Mouse (Mus musculus): ENCODE measurements around the gene Rabgap1l. TPM values are rescaled to one million over a fixed set of nuclear protein-coding genes. Genes with fewer than 3 reads are reported as not detected.
A peak's percentile ranks its signal among the peaks of the same experiment; 100 is the strongest.
"Not testable (repeated sequence)": the region's sequence is repeated elsewhere in the genome, so short reads cannot be mapped to it uniquely, and the experiment has no call there.

Rabgap1l gene
- polyA plus RNA-seq, 1 experiment from 2014 or later: 18.7 TPM

- no peak for ATAC-seq (ENCODE audit: low FRiP score, low read depth)
- Histone ChIP-seq H3K4me2 (replicated peaks) (no peak overlapping the region), H3K27me3 (no peaks in the 10 kb centered on the region), H3K9ac (no peak overlapping the region), H3K36me3 (no peaks in the 10 kb centered on the region), H3K4me1 (no peaks in the 10 kb centered on the region), H3K27ac (no peak overlapping the region), H3K9me3 (no peaks in the 10 kb centered on the region), H3K4me3 (no peak overlapping the region)
- 83% methylated on average over 5 of the region's 5 CpGs for WGBS
Observed at GRCm38 (mm10) chr1:160441161-160441560, 351.9 kb downstream of the Rabgap1l start.

- ATAC-seq (ENCODE audit: low FRiP score, low read depth): no peak
- no peak overlapping the region for H3K4me3 ChIP-seq
- WGBS: 65% methylated on average over 4 of the region's 4 CpGs
Observed at GRCm38 (mm10) chr1:160438820-160439219, 354.2 kb downstream of the Rabgap1l start.

GRCm38 (mm10) chr1:160417196-160417854 lies 375.7 kb downstream of the Rabgap1l start:
- WGBS: 80% methylated on average over 5 of the region's 5 CpGs
- ATAC-seq (ENCODE audit: low FRiP score, low read depth): no peak
- H3K4me3 ChIP-seq: no peak overlapping the region

More at GRCm38 (mm10) chr1:160438820-160439219, 354.2 kb downstream of the Rabgap1l start:
- Histone ChIP-seq H3K9ac (no peak overlapping the region), H3K4me2 (replicated peaks) (no peak overlapping the region), H3K27ac (no peak overlapping the region), H3K4me1 (no peaks in the 10 kb centered on the region), H3K9me3 (no peaks in the 10 kb centered on the region), H3K27me3 (no peaks in the 10 kb centered on the region), H3K36me3 (no peaks in the 10 kb centered on the region)

GRCm38 (mm10) chr1:160410822-160411221 lies 382.2 kb downstream of the Rabgap1l start:
- H3K4me1 ChIP-seq: peaks cover 4% of the 10 kb centered on the region; the same call in 1 of the 2 replicates

More at GRCm38 (mm10) chr1:160417196-160417854, 375.7 kb downstream of the Rabgap1l start:
- Histone ChIP-seq H3K27me3 (no peaks in the 10 kb centered on the region), H3K27ac (no peak overlapping the region), H3K9ac (no peak overlapping the region), H3K4me1 (no peaks in the 10 kb centered on the region), H3K4me2 (replicated peaks) (no peak overlapping the region), H3K36me3 (no peaks in the 10 kb centered on the region), H3K9me3 (no peaks in the 10 kb centered on the region)

GRCm38 (mm10) chr1:160409689-160410088 lies 383.3 kb downstream of the Rabgap1l start:
- H3K27me3 ChIP-seq; H3K9ac ChIP-seq; H3K4me2 ChIP-seq (replicated peaks); H3K4me1 ChIP-seq; H3K36me3 ChIP-seq; H3K4me3 ChIP-seq; H3K27ac ChIP-seq; ATAC-seq (ENCODE audit: low FRiP score, low read depth); H3K9me3 ChIP-seq: not testable (repeated sequence)
- 92% methylated on average over 4 of the region's 4 CpGs for WGBS

More at GRCm38 (mm10) chr1:160410822-160411221, 382.2 kb downstream of the Rabgap1l start:
- no peak overlapping the region for H3K27ac ChIP-seq
- H3K27me3 ChIP-seq: no peaks in the 10 kb centered on the region
- no peak overlapping the region for H3K4me2 ChIP-seq (replicated peaks)
- H3K4me3 ChIP-seq: no peak overlapping the region
- no peak for ATAC-seq (ENCODE audit: low FRiP score, low read depth)
- no peak overlapping the region for H3K9ac ChIP-seq
- no peaks in the 10 kb centered on the region for H3K36me3 ChIP-seq
- H3K9me3 ChIP-seq: no peaks in the 10 kb centered on the region
- 49% methylated on average over 5 of the region's 5 CpGs for WGBS

GRCm38 (mm10) chr1:160409123-160409522 lies 383.9 kb downstream of the Rabgap1l start:
- Histone ChIP-seq H3K9ac (no peak overlapping the region), H3K4me1 (peaks cover 4% of the 10 kb centered on the region; the same call in 1 of the 2 replicates), H3K27ac (no peak overlapping the region), H3K9me3 (no peaks in the 10 kb centered on the region), H3K4me3 (no peak overlapping the region), H3K4me2 (replicated peaks) (no peak overlapping the region), H3K36me3 (no peaks in the 10 kb centered on the region), H3K27me3 (no peaks in the 10 kb centered on the region)
- no peak for ATAC-seq (ENCODE audit: low FRiP score, low read depth)
- 56% methylated on average over 1 of the region's 1 CpGs for WGBS

GRCm38 (mm10) chr1:160408302-160408897 lies 384.6 kb downstream of the Rabgap1l start:
- 18% methylated on average over 4 of the region's 4 CpGs for WGBS
- peak; percentile 32; the same call in 1 of the 2 replicates for ATAC-seq (ENCODE audit: low FRiP score, low read depth)

GRCm38 (mm10) chr1:160399428-160399827 lies 393.6 kb downstream of the Rabgap1l start:
- no peaks in the 10 kb centered on the region for H3K36me3 ChIP-seq
- H3K4me3 ChIP-seq: no peak overlapping the region
- no peak overlapping the region for H3K27ac ChIP-seq
- no peak for ATAC-seq (ENCODE audit: low FRiP score, low read depth)
- H3K4me1 ChIP-seq: no peaks in the 10 kb centered on the region
- H3K27me3 ChIP-seq: no peaks in the 10 kb centered on the region
- no peak overlapping the region for H3K9ac ChIP-seq
- H3K9me3 ChIP-seq: no peaks in the 10 kb centered on the region
- H3K4me2 ChIP-seq (replicated peaks): no peak overlapping the region

More at GRCm38 (mm10) chr1:160408302-160408897, 384.6 kb downstream of the Rabgap1l start:
- H3K4me3 ChIP-seq: no peak overlapping the region
- no peak overlapping the region for H3K9ac ChIP-seq
- no peaks in the 10 kb centered on the region for H3K27me3 ChIP-seq
- no peaks in the 10 kb centered on the region for H3K9me3 ChIP-seq
- H3K4me1 ChIP-seq: peaks cover 4% of the 10 kb centered on the region; the same call in 1 of the 2 replicates
- no peak overlapping the region for H3K4me2 ChIP-seq (replicated peaks)
- no peak overlapping the region for H3K27ac ChIP-seq
- H3K36me3 ChIP-seq: no peaks in the 10 kb centered on the region

GRCm38 (mm10) chr1:160397037-160397436 lies 396.0 kb downstream of the Rabgap1l start:
- Histone ChIP-seq H3K4me3 (no peak overlapping the region), H3K36me3 (no peaks in the 10 kb centered on the region), H3K27ac (no peak overlapping the region), H3K27me3 (no peaks in the 10 kb centered on the region), H3K9ac (no peak overlapping the region), H3K4me1 (no peaks in the 10 kb centered on the region), H3K4me2 (replicated peaks) (no peak overlapping the region), H3K9me3 (no peaks in the 10 kb centered on the region)
- no peak for ATAC-seq (ENCODE audit: low FRiP score, low read depth)
- 61% methylated on average over 2 of the region's 2 CpGs for WGBS

- WGBS: 71% methylated on average over 2 of the region's 2 CpGs
Observed at GRCm38 (mm10) chr1:160387446-160387845, 405.6 kb downstream of the Rabgap1l start.

GRCm38 (mm10) chr1:160378367-160378766 lies 414.6 kb downstream of the Rabgap1l start:
- H3K27ac ChIP-seq: no peak overlapping the region

More at GRCm38 (mm10) chr1:160387446-160387845, 405.6 kb downstream of the Rabgap1l start:
- H3K9me3 ChIP-seq: no peaks in the 10 kb centered on the region
- H3K27me3 ChIP-seq: no peaks in the 10 kb centered on the region
- H3K9ac ChIP-seq: no peak overlapping the region
- H3K4me3 ChIP-seq: no peak overlapping the region
- H3K36me3 ChIP-seq: no peaks in the 10 kb centered on the region
- ATAC-seq (ENCODE audit: low FRiP score, low read depth): no peak
- no peak overlapping the region for H3K4me2 ChIP-seq (replicated peaks)
- H3K27ac ChIP-seq: no peak overlapping the region
- no peaks in the 10 kb centered on the region for H3K4me1 ChIP-seq

More at GRCm38 (mm10) chr1:160378367-160378766, 414.6 kb downstream of the Rabgap1l start:
- Histone ChIP-seq H3K36me3 (no peaks in the 10 kb centered on the region), H3K4me1 (no peaks in the 10 kb centered on the region), H3K4me2 (replicated peaks) (no peak overlapping the region), H3K9me3 (no peaks in the 10 kb centered on the region), H3K4me3 (no peak overlapping the region), H3K9ac (no peak overlapping the region), H3K27me3 (no peaks in the 10 kb centered on the region)
- WGBS: 90% methylated on average over 1 of the region's 1 CpGs
- ATAC-seq (ENCODE audit: low FRiP score, low read depth): no peak
